Mouse (Mus musculus): ENCODE measurements around the gene 4930435E12Rik. TPM values are rescaled to one million over a fixed set of nuclear protein-coding genes. Genes with fewer than 3 reads are reported as not detected.
A peak's percentile ranks its signal among the peaks of the same experiment; 100 is the strongest.

The 4930435E12Rik gene
- polyA plus RNA-seq, 1 experiment from 2014 or later, result not detected

GRCm38 (mm10) chr16:38800091-38800490 lies 28.5 kb downstream of the 4930435E12Rik start, which contains the start of gene Upk1b:
Gene Upk1b (minus strand): TSS chr16:38800328.
- H3K4me3 ChIP-seq (replicated peaks; ENCODE audit: low read depth, low read length), result no peak within 1 kb of the TSS
- no peaks in the 10 kb centered on the region for H3K9me3 ChIP-seq (ENCODE audit: control insufficient read depth, low read length)
- H3K4me2 ChIP-seq (ENCODE audit: low read length), result no peak within 1 kb of the TSS
- no peaks in the 10 kb centered on the region for H3K27me3 ChIP-seq (ENCODE audit: control insufficient read depth, insufficient read depth, low read length)
- DNase-seq, result no peak
- ATAC-seq (ENCODE audit: low FRiP score, low TSS enrichment), result no peak
- H3K4me1 ChIP-seq (ENCODE audit: control insufficient read depth, insufficient read depth, low read length), result no peaks in the 10 kb centered on the region
- no peak within 1 kb of the TSS for H3K9ac ChIP-seq (replicated peaks; ENCODE audit: low read length)
- no peak within 1 kb of the TSS for H3K27ac ChIP-seq (replicated peaks; ENCODE audit: low read depth, low read length)
- 53% methylated on average over 10 of the region's 10 CpGs for WGBS
- H3K36me3 ChIP-seq (ENCODE audit: control insufficient read depth, insufficient read depth, low read length), result no peaks in the 10 kb centered on the region

- DNase-seq (no peak), ATAC-seq (ENCODE audit: low FRiP score, low TSS enrichment) (no peak)
- Histone ChIP-seq H3K36me3 (ENCODE audit: control insufficient read depth, insufficient read depth, low read length) (no peaks in the 10 kb centered on the region), H3K4me3 (replicated peaks; ENCODE audit: low read depth, low read length) (no peak overlapping the region), H3K4me2 (ENCODE audit: low read length) (no peak overlapping the region), H3K9me3 (ENCODE audit: control insufficient read depth, low read length) (no peaks in the 10 kb centered on the region), H3K27ac (replicated peaks; ENCODE audit: low read depth, low read length) (no peak overlapping the region), H3K27me3 (ENCODE audit: control insufficient read depth, insufficient read depth, low read length) (no peaks in the 10 kb centered on the region), H3K9ac (replicated peaks; ENCODE audit: low read length) (no peak overlapping the region), H3K4me1 (ENCODE audit: control insufficient read depth, insufficient read depth, low read length) (no peaks in the 10 kb centered on the region)
- WGBS, result 85% methylated on average over 3 of the region's 3 CpGs
These were observed 29.5 kb downstream of the 4930435E12Rik start for GRCm38 (mm10) chr16:38798957-38799450.

GRCm38 (mm10) chr16:38793120-38793519 lies 35.4 kb downstream of the 4930435E12Rik start:
- no peak overlapping the region for H3K27ac ChIP-seq (replicated peaks; ENCODE audit: low read depth, low read length)
- WGBS, result 91% methylated on average over 6 of the region's 6 CpGs
- no peak overlapping the region for H3K9ac ChIP-seq (replicated peaks; ENCODE audit: low read length)
- no peak for DNase-seq
- no peaks in the 10 kb centered on the region for H3K9me3 ChIP-seq (ENCODE audit: control insufficient read depth, low read length)
- no peaks in the 10 kb centered on the region for H3K27me3 ChIP-seq (ENCODE audit: control insufficient read depth, insufficient read depth, low read length)
- no peak overlapping the region for H3K4me3 ChIP-seq (replicated peaks; ENCODE audit: low read depth, low read length)
- H3K4me1 ChIP-seq (ENCODE audit: control insufficient read depth, insufficient read depth, low read length), result no peaks in the 10 kb centered on the region
- no peaks in the 10 kb centered on the region for H3K36me3 ChIP-seq (ENCODE audit: control insufficient read depth, insufficient read depth, low read length)
- no peak for ATAC-seq (ENCODE audit: low FRiP score, low TSS enrichment)
- no peak overlapping the region for H3K4me2 ChIP-seq (ENCODE audit: low read length)

GRCm38 (mm10) chr16:38789966-38790365 lies 38.6 kb downstream of the 4930435E12Rik start:
- H3K9me3 ChIP-seq (ENCODE audit: control insufficient read depth, low read length), result no peaks in the 10 kb centered on the region
- no peak overlapping the region for H3K4me2 ChIP-seq (ENCODE audit: low read length)
- H3K27me3 ChIP-seq (ENCODE audit: control insufficient read depth, insufficient read depth, low read length), result no peaks in the 10 kb centered on the region
- ATAC-seq (ENCODE audit: low FRiP score, low TSS enrichment) (no peak), DNase-seq (no peak)
- H3K36me3 ChIP-seq (ENCODE audit: control insufficient read depth, insufficient read depth, low read length), result no peaks in the 10 kb centered on the region
- no peak overlapping the region for H3K27ac ChIP-seq (replicated peaks; ENCODE audit: low read depth, low read length)
- no peaks in the 10 kb centered on the region for H3K4me1 ChIP-seq (ENCODE audit: control insufficient read depth, insufficient read depth, low read length)
- no peak overlapping the region for H3K4me3 ChIP-seq (replicated peaks; ENCODE audit: low read depth, low read length)
- no peak overlapping the region for H3K9ac ChIP-seq (replicated peaks; ENCODE audit: low read length)
- 87% methylated on average over 3 of the region's 3 CpGs for WGBS

- ATAC-seq (ENCODE audit: low FRiP score, low TSS enrichment), result no peak
These were observed 39.5 kb downstream of the 4930435E12Rik start for GRCm38 (mm10) chr16:38789016-38789415.

GRCm38 (mm10) chr16:38785301-38785700 lies 43.2 kb downstream of the 4930435E12Rik start:
- no peaks in the 10 kb centered on the region for H3K9me3 ChIP-seq (ENCODE audit: control insufficient read depth, low read length)
- H3K4me3 ChIP-seq (replicated peaks; ENCODE audit: low read depth, low read length), result no peak overlapping the region
- no peaks in the 10 kb centered on the region for H3K27me3 ChIP-seq (ENCODE audit: control insufficient read depth, insufficient read depth, low read length)
- no peak overlapping the region for H3K9ac ChIP-seq (replicated peaks; ENCODE audit: low read length)
- ATAC-seq (ENCODE audit: low FRiP score, low TSS enrichment) (no peak), DNase-seq (no peak)
- H3K27ac ChIP-seq (replicated peaks; ENCODE audit: low read depth, low read length), result no peak overlapping the region
- no peaks in the 10 kb centered on the region for H3K4me1 ChIP-seq (ENCODE audit: control insufficient read depth, insufficient read depth, low read length)
- H3K4me2 ChIP-seq (ENCODE audit: low read length), result no peak overlapping the region
- no peaks in the 10 kb centered on the region for H3K36me3 ChIP-seq (ENCODE audit: control insufficient read depth, insufficient read depth, low read length)
- 89% methylated on average over 7 of the region's 7 CpGs for WGBS

More at GRCm38 (mm10) chr16:38789016-38789415, 39.5 kb downstream of the 4930435E12Rik start:
- Histone ChIP-seq H3K9me3 (ENCODE audit: control insufficient read depth, low read length) (no peaks in the 10 kb centered on the region), H3K4me2 (ENCODE audit: low read length) (no peak overlapping the region), H3K9ac (replicated peaks; ENCODE audit: low read length) (no peak overlapping the region), H3K27ac (replicated peaks; ENCODE audit: low read depth, low read length) (no peak overlapping the region), H3K4me1 (ENCODE audit: control insufficient read depth, insufficient read depth, low read length) (no peaks in the 10 kb centered on the region), H3K36me3 (ENCODE audit: control insufficient read depth, insufficient read depth, low read length) (no peaks in the 10 kb centered on the region), H3K4me3 (replicated peaks; ENCODE audit: low read depth, low read length) (no peak overlapping the region), H3K27me3 (ENCODE audit: control insufficient read depth, insufficient read depth, low read length) (no peaks in the 10 kb centered on the region)
- no peak for DNase-seq
- 89% methylated on average over 2 of the region's 2 CpGs for WGBS

GRCm38 (mm10) chr16:38782524-38783067 lies 46.0 kb downstream of the 4930435E12Rik start:
- Histone ChIP-seq H3K4me1 (ENCODE audit: control insufficient read depth, insufficient read depth, low read length) (no peaks in the 10 kb centered on the region), H3K4me3 (replicated peaks; ENCODE audit: low read depth, low read length) (no peak overlapping the region), H3K9me3 (ENCODE audit: control insufficient read depth, low read length) (no peaks in the 10 kb centered on the region), H3K36me3 (ENCODE audit: control insufficient read depth, insufficient read depth, low read length) (no peaks in the 10 kb centered on the region), H3K27ac (replicated peaks; ENCODE audit: low read depth, low read length) (no peak overlapping the region), H3K9ac (replicated peaks; ENCODE audit: low read length) (no peak overlapping the region), H3K4me2 (ENCODE audit: low read length) (no peak overlapping the region), H3K27me3 (ENCODE audit: control insufficient read depth, insufficient read depth, low read length) (no peaks in the 10 kb centered on the region)
- 44% methylated on average over 2 of the region's 2 CpGs for WGBS
- DNase-seq, result peak; percentile 16
- no peak for ATAC-seq (ENCODE audit: low FRiP score, low TSS enrichment)

GRCm38 (mm10) chr16:38781946-38782345 lies 46.6 kb downstream of the 4930435E12Rik start:
- H3K9ac ChIP-seq (replicated peaks; ENCODE audit: low read length), result no peak overlapping the region
- no peaks in the 10 kb centered on the region for H3K4me1 ChIP-seq (ENCODE audit: control insufficient read depth, insufficient read depth, low read length)
- ATAC-seq (ENCODE audit: low FRiP score, low TSS enrichment) (no peak), DNase-seq (no peak)
- 81% methylated on average over 2 of the region's 2 CpGs for WGBS
- no peaks in the 10 kb centered on the region for H3K9me3 ChIP-seq (ENCODE audit: control insufficient read depth, low read length)
- no peak overlapping the region for H3K4me2 ChIP-seq (ENCODE audit: low read length)
- no peak overlapping the region for H3K4me3 ChIP-seq (replicated peaks; ENCODE audit: low read depth, low read length)
- no peak overlapping the region for H3K27ac ChIP-seq (replicated peaks; ENCODE audit: low read depth, low read length)
- H3K27me3 ChIP-seq (ENCODE audit: control insufficient read depth, insufficient read depth, low read length), result no peaks in the 10 kb centered on the region
- H3K36me3 ChIP-seq (ENCODE audit: control insufficient read depth, insufficient read depth, low read length), result no peaks in the 10 kb centered on the region

- Histone ChIP-seq H3K9ac (replicated peaks; ENCODE audit: low read length) (no peak overlapping the region), H3K4me1 (ENCODE audit: control insufficient read depth, insufficient read depth, low read length) (no peaks in the 10 kb centered on the region), H3K4me2 (ENCODE audit: low read length) (no peak overlapping the region), H3K36me3 (ENCODE audit: control insufficient read depth, insufficient read depth, low read length) (no peaks in the 10 kb centered on the region), H3K4me3 (replicated peaks; ENCODE audit: low read depth, low read length) (no peak overlapping the region), H3K27ac (replicated peaks; ENCODE audit: low read depth, low read length) (no peak overlapping the region), H3K9me3 (ENCODE audit: control insufficient read depth, low read length) (no peaks in the 10 kb centered on the region), H3K27me3 (ENCODE audit: control insufficient read depth, insufficient read depth, low read length) (no peaks in the 10 kb centered on the region)
- DNase-seq (no peak), ATAC-seq (ENCODE audit: low FRiP score, low TSS enrichment) (no peak)
- 97% methylated on average over 7 of the region's 7 CpGs for WGBS
These were observed 47.5 kb downstream of the 4930435E12Rik start for GRCm38 (mm10) chr16:38780960-38781572.

Measured in midbrain, embryonic 14.5 days (tissue).